In genomic region chr8:116654881-116655280, GRCm38 (mm10) we compare ENCODE assay signal across 21 mouse cellular contexts.
"Had no signal": no experiment of that assay in that cellular context is flagged by ENCODE, and none has a peak within 500 bp of the region (broad histone marks: within the 10 kb centered on the region; RNA-seq: fewer than 3 reads in every experiment).

No protein-coding gene starts in this region.

- H3K4me1 ChIP-seq: megakaryocyte, embryonic 14.5 days; midbrain, embryonic 10.5 days; stomach, embryonic 15.5 days had no signal

- DNase-seq: left cerebral cortex, postnatal 4 days; liver, postnatal 0 days; lung, embryonic 14.5 days; retina, postnatal 1 day; right cerebral cortex, postnatal 25 days; spleen, adult 18-20 months; thymus, postnatal 25 days had no signal

- H3K4me2 ChIP-seq: limb, embryonic 12.5 days; limb, embryonic 15.5 days; liver, embryonic 11.5 days; lung, embryonic 14.5 days; midbrain, embryonic 13.5 days; neural tube, embryonic 13.5 days; stomach, embryonic 15.5 days had no signal

- H3K9ac ChIP-seq: limb, embryonic 12.5 days; limb, embryonic 15.5 days; liver, embryonic 14.5 days; liver, postnatal 0 days; lung, embryonic 14.5 days; midbrain, embryonic 13.5 days; neural tube, embryonic 13.5 days; stomach, embryonic 15.5 days had no signal

- H3K27ac ChIP-seq: limb, embryonic 12.5 days; limb, embryonic 15.5 days; liver, embryonic 14.5 days; macrophage; midbrain, embryonic 10.5 days; midbrain, embryonic 13.5 days; neural tube, embryonic 13.5 days; stomach, embryonic 15.5 days had no signal

- ATAC-seq: intestine, embryonic 16.5 days; liver, postnatal 0 days; lung, postnatal 0 days; midbrain, embryonic 13.5 days; midbrain, embryonic 16.5 days had no signal

- H3K27me3 ChIP-seq: limb, embryonic 12.5 days; limb, embryonic 15.5 days; megakaryocyte, embryonic 14.5 days; midbrain, embryonic 13.5 days; neural tube, embryonic 13.5 days; stomach, embryonic 15.5 days had no signal

- H3K4me3 ChIP-seq: limb, embryonic 12.5 days; limb, embryonic 15.5 days; midbrain, embryonic 10.5 days; midbrain, embryonic 13.5 days; myocyte; neural tube, embryonic 13.5 days; stomach, embryonic 15.5 days had no signal

- H3K9me3 ChIP-seq: limb, embryonic 12.5 days; limb, embryonic 15.5 days; midbrain, embryonic 10.5 days; midbrain, embryonic 13.5 days; neural tube, embryonic 13.5 days; stomach, embryonic 15.5 days had no signal

- H3K36me3 ChIP-seq: limb, embryonic 12.5 days; limb, embryonic 15.5 days; midbrain, embryonic 10.5 days; midbrain, embryonic 13.5 days; neural tube, embryonic 13.5 days; stomach, embryonic 15.5 days had no signal
